Mouse (Mus musculus) adrenal gland (tissue): ENCODE data around the gene Scd3.

ENCODE experiments used
- intact Hi-C: fragments of 180-260 bp; cut with DNase I; formaldehyde crosslinking; loops from one replicate; pipeline ENCODE4 v1.15.1; 2025
- long read RNA-seq, 2 experiments: library from polyadenylated mRNA; unstranded; transcript quantifications; one replicate each; pipeline ENCODE4 v2.0.0; 2020; ENCODE audit warnings: borderline replicate concordance in 1 of 2; ENCODE audit not compliant: insufficient replicate concordance in 1 of 2

Scd3 gene
- long read RNA-seq, experiment 1 = 0 reads
- long read RNA-seq, experiment 2 = 0 reads

GRCm38 (mm10) chr19:44203015-44203564, at the start of gene Scd3:
Gene Scd3, plus strand, starts transcription at chr19:44203269.
- intact Hi-C loops = no loop called here

- intact Hi-C loops = no loop called here
Observed at GRCm38 (mm10) chr19:44153781-44154180, 49.3 kb upstream of the Scd3 start.

- intact Hi-C loops = no loop called here
Observed at GRCm38 (mm10) chr19:44157005-44157404, 46.1 kb upstream of the Scd3 start.

- intact Hi-C loops = no loop called here
Observed at GRCm38 (mm10) chr19:44159386-44159785, 43.7 kb upstream of the Scd3 start.

- intact Hi-C loops = no loop called here
Observed at GRCm38 (mm10) chr19:44161515-44161914, 41.6 kb upstream of the Scd3 start.

- intact Hi-C loops = no loop called here
Observed at GRCm38 (mm10) chr19:44174835-44175234, 28.2 kb upstream of the Scd3 start.

- intact Hi-C loops = no loop called here
Observed at GRCm38 (mm10) chr19:44176741-44177140, 26.3 kb upstream of the Scd3 start.

- intact Hi-C loops = no loop called here
Observed at GRCm38 (mm10) chr19:44180502-44180901, 22.6 kb upstream of the Scd3 start.

- intact Hi-C loops = no loop called here
Observed at GRCm38 (mm10) chr19:44183968-44184367, 19.1 kb upstream of the Scd3 start.

GRCm38 (mm10) chr19:44189056-44189455, 14.0 kb upstream of the Scd3 start:
- intact Hi-C loops = no loop called here

GRCm38 (mm10) chr19:44192342-44192741, 10.7 kb upstream of the Scd3 start, which contains the start of gene Pkd2l1:
Gene Pkd2l1, minus strand, starts transcription at chr19:44192442.
- intact Hi-C loops = no loop called here

GRCm38 (mm10) chr19:44193906-44194305, 9.2 kb upstream of the Scd3 start:
- intact Hi-C loops = loop anchor here (2.0 kb wide), 1 partner anchor 169 kb away; no protein-coding TSS in a partner anchor

GRCm38 (mm10) chr19:44195138-44195537, 7.9 kb upstream of the Scd3 start:
- intact Hi-C loops = loop anchor here (2.0 kb wide), 1 partner anchor 168 kb away; no protein-coding TSS in a partner anchor

GRCm38 (mm10) chr19:44197053-44197852, 5.8 kb upstream of the Scd3 start:
- intact Hi-C loops = no loop called here

- intact Hi-C loops = no loop called here
Observed at GRCm38 (mm10) chr19:44198494-44198893, 4.6 kb upstream of the Scd3 start.

- intact Hi-C loops = no loop called here
Observed at GRCm38 (mm10) chr19:44198964-44199363, 4.1 kb upstream of the Scd3 start.

GRCm38 (mm10) chr19:44207079-44207478, 4.0 kb downstream of the Scd3 start:
- intact Hi-C loops = no loop called here

GRCm38 (mm10) chr19:44215255-44215654, 12.2 kb downstream of the Scd3 start:
- intact Hi-C loops = no loop called here

GRCm38 (mm10) chr19:44217958-44218525, 15.0 kb downstream of the Scd3 start:
- intact Hi-C loops = no loop called here

GRCm38 (mm10) chr19:44225728-44226127, 22.7 kb downstream of the Scd3 start:
- intact Hi-C loops = no loop called here

- intact Hi-C loops = no loop called here
Observed at GRCm38 (mm10) chr19:44229776-44230175, 26.7 kb downstream of the Scd3 start.

- intact Hi-C loops = no loop called here
Observed at GRCm38 (mm10) chr19:44230212-44230611, 27.1 kb downstream of the Scd3 start.
